Mouse (Mus musculus): ENCODE results near the gene Abca8b.
A peak's percentile ranks its signal among the peaks of the same experiment; 100 is the strongest.
"Not testable (repeated sequence)": the region's sequence is repeated elsewhere in the genome, so short reads cannot be mapped to it uniquely, and the experiment has no call there.

Gene Abca8b

GRCm38 (mm10) chr11:109916654-109917053 is 79.0 kb downstream of the Abca8b start:
- no peak for DNase-seq (ENCODE audit: low spot score in 2 of 2)

GRCm38 (mm10) chr11:109913156-109913555 is 82.5 kb downstream of the Abca8b start:
- DNase-seq (ENCODE audit: low spot score in 2 of 2), result not testable (repeated sequence)

- not testable (repeated sequence) for DNase-seq (ENCODE audit: low spot score in 2 of 2)
Measured at GRCm38 (mm10) chr11:109912118-109912517, 83.5 kb downstream of the Abca8b start.

GRCm38 (mm10) chr11:109909801-109910200 is 85.8 kb downstream of the Abca8b start:
- DNase-seq (ENCODE audit: low spot score in 2 of 2), result no peak

GRCm38 (mm10) chr11:109908207-109909031 is 87.2 kb downstream of the Abca8b start:
- DNase-seq (ENCODE audit: low spot score in 2 of 2), result no peak

GRCm38 (mm10) chr11:109907508-109907907 is 88.1 kb downstream of the Abca8b start:
- no peak for DNase-seq (ENCODE audit: low spot score in 2 of 2)

- DNase-seq (ENCODE audit: low spot score in 2 of 2), result no peak
Measured at GRCm38 (mm10) chr11:109902616-109903598, 92.7 kb downstream of the Abca8b start.

- DNase-seq (ENCODE audit: low spot score in 2 of 2), result no peak
Measured at GRCm38 (mm10) chr11:109900491-109901241, 95.0 kb downstream of the Abca8b start.

GRCm38 (mm10) chr11:109898791-109899467 is 96.7 kb downstream of the Abca8b start:
- DNase-seq (ENCODE audit: low spot score in 2 of 2), result no peak

- DNase-seq (ENCODE audit: low spot score in 2 of 2), result no peak
Measured at GRCm38 (mm10) chr11:109895952-109896530, 99.6 kb downstream of the Abca8b start.

GRCm38 (mm10) chr11:109895496-109895895 is 100.1 kb downstream of the Abca8b start:
- DNase-seq (ENCODE audit: low spot score in 2 of 2), result no peak

GRCm38 (mm10) chr11:109893894-109894804 is 101.5 kb downstream of the Abca8b start:
- DNase-seq (ENCODE audit: low spot score in 2 of 2), result no peak

- no peak for DNase-seq (ENCODE audit: low spot score in 2 of 2)
Measured at GRCm38 (mm10) chr11:109891989-109892386, 103.7 kb downstream of the Abca8b start.

- no peak for DNase-seq (ENCODE audit: low spot score in 2 of 2)
Measured at GRCm38 (mm10) chr11:109891371-109891988, 104.2 kb downstream of the Abca8b start.

- no peak for DNase-seq (ENCODE audit: low spot score in 2 of 2)
Measured at GRCm38 (mm10) chr11:109889595-109889994, 106.0 kb downstream of the Abca8b start.

- no peak for DNase-seq (ENCODE audit: low spot score in 2 of 2)
Measured at GRCm38 (mm10) chr11:109886757-109887156, 108.9 kb downstream of the Abca8b start.

GRCm38 (mm10) chr11:109885521-109885920 is 110.1 kb downstream of the Abca8b start:
- DNase-seq (ENCODE audit: low spot score in 2 of 2), result no peak

GRCm38 (mm10) chr11:109884801-109885200 is 110.8 kb downstream of the Abca8b start:
- peak in 1 of 2 experiments; percentile 30 for DNase-seq (ENCODE audit: low spot score in 2 of 2)

GRCm38 (mm10) chr11:109884126-109884525 is 111.5 kb downstream of the Abca8b start:
- no peak for DNase-seq (ENCODE audit: low spot score in 2 of 2)
